Mouse (Mus musculus) T-helper 2 cell (primary cell): ENCODE measurements around the gene Mef2d.

ENCODE experiments used
- in situ Hi-C: fragments of 300-600 bp; cut with MboI, MseI; formaldehyde crosslinking; loops from one replicate; pipeline ENCODE4 v1.15.1; 2025; ENCODE audit warnings: high pct_unique_total_duplicates

Gene Mef2d

DNA sequence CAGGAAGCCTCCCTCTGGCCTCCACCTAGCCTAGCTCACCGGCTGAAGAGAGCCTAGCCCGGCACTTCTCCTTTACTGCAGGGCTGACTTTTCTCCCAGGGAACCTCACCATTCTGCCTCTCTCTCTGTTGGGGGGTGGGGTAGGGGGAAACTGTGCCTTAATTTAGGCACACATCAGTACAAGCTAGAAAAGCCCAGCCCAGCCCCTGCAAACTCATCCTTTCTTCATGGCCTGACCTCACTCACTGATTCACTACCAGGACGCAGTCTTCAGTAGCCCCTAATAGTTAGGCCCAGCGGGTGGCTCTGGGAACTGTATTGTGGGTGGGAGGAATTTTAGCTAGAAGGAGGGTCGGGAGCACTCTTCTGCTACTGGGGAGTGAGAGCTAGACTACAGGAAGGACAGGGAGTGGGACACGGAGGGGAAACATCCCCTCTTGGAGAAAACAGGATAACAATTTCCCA lies 7.4 kb downstream of the Mef2d start:
- in situ Hi-C loops, result loop anchor here (10.0 kb wide), 1 partner anchor 795 kb away; no protein-coding TSS in a partner anchor

- in situ Hi-C loops, result no loop called here
Observed at GRCm38 (mm10) chr3:88150061-88150998, 8.2 kb downstream of the Mef2d start.

DNA sequence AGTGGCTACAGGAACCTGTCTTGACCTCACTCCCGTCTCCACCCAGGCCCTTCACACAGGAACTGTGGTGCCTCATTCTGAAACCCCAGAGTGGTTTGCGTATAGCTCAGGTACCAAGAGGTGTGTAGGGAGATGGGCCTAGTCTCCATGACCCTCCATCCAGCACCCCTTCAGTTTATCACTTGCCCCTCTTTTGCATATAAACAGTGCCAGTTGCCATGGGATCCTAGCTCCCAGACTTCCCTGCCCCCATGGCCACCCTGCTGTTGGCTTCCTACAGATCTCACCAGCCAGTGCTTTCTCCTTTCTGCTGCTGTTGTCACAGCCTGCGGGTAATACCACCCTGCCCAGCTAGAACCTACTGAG lies 8.8 kb downstream of the Mef2d start:
- in situ Hi-C loops, result no loop called here

GRCm38 (mm10) chr3:88152056-88152455 lies 9.9 kb downstream of the Mef2d start:
- in situ Hi-C loops, result no loop called here

- in situ Hi-C loops, result no loop called here
Observed at GRCm38 (mm10) chr3:88153290-88154011, 11.3 kb downstream of the Mef2d start.

GRCm38 (mm10) chr3:88154236-88154635 lies 12.1 kb downstream of the Mef2d start:
- in situ Hi-C loops, result no loop called here

DNA sequence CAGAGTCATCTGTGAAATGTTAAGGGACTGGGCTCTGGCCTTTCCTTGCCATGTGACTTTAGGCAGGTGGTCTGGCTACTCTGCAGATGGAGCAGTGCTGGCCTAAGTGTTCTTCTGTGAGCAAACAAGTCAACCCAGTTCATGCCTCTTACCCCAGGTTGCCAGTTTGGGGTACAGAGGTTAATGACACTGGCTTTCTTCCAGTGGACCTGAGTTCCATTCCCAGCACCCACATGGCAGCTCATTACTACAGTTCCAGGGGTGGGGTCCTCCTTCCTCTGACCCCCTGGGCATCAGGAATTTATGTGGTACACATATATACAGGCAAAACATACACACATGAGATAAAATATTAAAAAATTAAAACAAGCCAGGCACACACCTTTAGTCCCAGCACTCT lies 14.6 kb downstream of the Mef2d start:
- in situ Hi-C loops, result no loop called here

- in situ Hi-C loops, result no loop called here
Observed at GRCm38 (mm10) chr3:88157771-88158597, 15.8 kb downstream of the Mef2d start.

- in situ Hi-C loops, result no loop called here
Observed at GRCm38 (mm10) chr3:88158991-88159390, 16.8 kb downstream of the Mef2d start.

GRCm38 (mm10) chr3:88160856-88161255 lies 18.7 kb downstream of the Mef2d start:
- in situ Hi-C loops, result no loop called here

DNA sequence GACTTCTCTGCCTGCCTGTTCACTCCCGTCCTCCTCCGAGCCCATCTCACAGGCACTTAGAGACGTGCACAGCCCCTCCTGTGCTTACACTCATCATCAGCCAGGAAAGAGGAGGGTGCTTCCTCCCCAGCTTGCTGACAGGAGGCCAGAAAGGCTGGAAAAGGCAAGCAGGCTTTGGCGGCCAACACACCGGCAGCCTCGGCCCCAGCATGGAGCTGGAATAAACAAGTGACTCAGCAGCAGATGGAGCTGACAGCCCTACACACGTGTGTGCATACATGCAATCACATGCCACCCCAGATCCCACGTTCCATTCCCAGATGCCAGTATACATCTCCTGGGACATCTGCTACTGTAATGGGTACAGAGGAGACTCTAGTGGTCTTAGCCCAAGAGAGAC lies 20.1 kb downstream of the Mef2d start:
- in situ Hi-C loops, result no loop called here

DNA sequence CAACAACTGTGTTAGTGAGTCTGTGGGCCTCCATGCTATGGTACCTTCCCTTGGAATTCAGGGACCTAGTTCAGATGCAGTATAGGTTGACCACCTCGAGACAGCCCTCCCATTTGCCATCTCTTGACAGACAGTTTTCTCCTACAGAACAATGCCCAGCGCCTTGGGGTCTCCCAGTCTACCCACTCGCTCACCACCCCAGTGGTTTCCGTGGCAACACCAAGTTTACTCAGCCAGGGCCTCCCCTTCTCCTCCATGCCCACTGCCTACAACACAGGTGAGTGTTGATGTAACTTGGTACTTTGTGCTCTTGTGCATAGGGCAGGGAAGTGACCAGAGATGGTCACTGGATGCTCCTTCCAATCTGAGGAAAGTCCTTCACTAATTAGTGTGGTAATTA lies 20.6 kb downstream of the Mef2d start:
- in situ Hi-C loops, result no loop called here

GRCm38 (mm10) chr3:88163847-88164246 lies 21.7 kb downstream of the Mef2d start:
- in situ Hi-C loops, result no loop called here

DNA sequence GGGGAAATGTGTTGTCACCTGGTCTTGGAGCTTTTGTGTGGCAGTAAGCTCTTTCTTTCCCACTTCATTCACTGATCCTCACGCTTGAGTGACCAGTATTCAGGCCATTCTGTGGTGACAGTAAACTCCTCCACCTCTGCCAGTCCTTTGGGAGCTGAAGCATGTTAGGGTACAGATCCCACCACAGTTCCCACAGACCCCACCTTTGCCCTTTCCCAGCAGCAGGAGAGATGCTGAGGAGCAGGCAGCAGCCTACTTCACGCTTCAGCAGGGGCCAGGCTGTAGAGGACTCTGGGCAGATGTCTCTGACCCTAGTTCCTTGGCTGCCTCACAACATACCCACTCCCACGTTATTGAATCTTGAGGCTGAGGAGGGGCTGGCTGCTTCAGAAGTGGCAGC lies 22.1 kb downstream of the Mef2d start:
- in situ Hi-C loops, result no loop called here

DNA sequence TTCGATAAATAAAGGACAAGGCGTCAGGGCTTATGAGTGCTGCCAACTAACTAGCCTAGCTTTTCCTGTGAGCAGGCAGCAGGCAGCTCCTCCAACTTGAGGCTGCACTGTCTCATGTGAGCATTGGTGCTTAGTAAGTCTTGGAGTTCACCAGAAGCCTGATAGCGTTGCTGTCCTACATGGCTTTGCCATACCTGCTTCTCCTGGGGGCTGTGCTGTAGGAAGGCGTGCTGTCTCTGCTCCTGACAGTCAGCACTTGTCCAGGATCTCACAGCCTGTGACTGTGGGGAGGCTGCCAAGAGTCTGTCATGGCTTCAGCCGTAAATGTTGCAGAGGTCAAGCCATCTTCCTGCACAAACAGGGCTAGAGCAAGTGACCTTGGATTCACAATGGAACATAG lies 23.9 kb downstream of the Mef2d start:
- in situ Hi-C loops, result no loop called here

DNA sequence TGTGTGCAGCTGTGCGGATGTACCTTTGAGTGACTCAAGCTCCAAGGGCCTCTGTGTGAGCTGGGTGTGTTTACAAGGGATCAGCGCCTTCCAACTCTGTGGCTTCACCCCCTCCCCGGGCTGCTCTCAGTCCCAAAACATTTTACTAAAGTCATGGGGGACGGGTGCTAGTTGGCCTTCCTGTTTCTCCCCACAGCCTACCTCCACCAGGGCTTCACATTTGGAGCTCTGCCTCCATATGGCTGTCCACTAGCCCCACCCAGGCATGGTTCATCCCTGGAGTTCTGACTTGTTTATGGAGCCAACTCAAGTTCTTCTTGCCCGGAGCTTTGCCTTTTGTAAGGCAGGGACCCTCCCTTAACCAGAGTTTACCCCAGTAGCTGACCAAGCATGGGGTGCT lies 28.2 kb downstream of the Mef2d start:
- in situ Hi-C loops, result loop anchor here (5.0 kb wide), 1 partner anchor 83 kb away; no protein-coding TSS in a partner anchor

DNA sequence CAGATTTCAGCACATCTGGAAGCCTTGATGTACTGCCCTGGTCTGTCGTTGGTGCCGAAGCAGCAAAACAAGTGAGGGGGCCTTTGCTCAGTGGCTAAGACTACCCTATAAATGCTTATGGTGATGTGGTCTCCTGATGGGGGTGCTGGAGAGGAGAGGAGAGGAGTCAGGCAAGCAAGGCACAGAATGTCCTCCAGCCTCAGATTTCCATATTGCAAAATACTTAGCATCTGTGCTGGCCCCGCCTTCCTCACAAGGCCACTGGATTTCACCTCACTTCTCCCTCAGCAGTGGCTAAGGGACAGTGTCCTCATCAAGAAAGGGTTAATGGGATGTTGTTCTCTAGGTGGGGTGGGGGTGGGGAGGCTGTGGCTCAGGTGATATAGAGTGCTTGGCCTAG lies 30.3 kb downstream of the Mef2d start:
- in situ Hi-C loops, result loop anchor here (5.0 kb wide), 1 partner anchor 85 kb away; no protein-coding TSS in a partner anchor

GRCm38 (mm10) chr3:88173375-88173774 lies 31.2 kb downstream of the Mef2d start:
- in situ Hi-C loops, result loop anchor here (5.0 kb wide), 1 partner anchor 86 kb away; no protein-coding TSS in a partner anchor

- in situ Hi-C loops, result loop anchor here (5.0 kb wide), 1 partner anchor 88 kb away; no protein-coding TSS in a partner anchor
Observed at GRCm38 (mm10) chr3:88174894-88175293, 32.7 kb downstream of the Mef2d start.

GRCm38 (mm10) chr3:88177106-88177505 lies 34.9 kb downstream of the Mef2d start:
- in situ Hi-C loops, result no loop called here

- in situ Hi-C loops, result no loop called here
Observed at GRCm38 (mm10) chr3:88177562-88178345, 35.6 kb downstream of the Mef2d start.
